7 mouse cellular contexts compared by ENCODE assay signal in genomic region chr5:81019590-81020254, GRCm38 (mm10). TPM values are rescaled to one million over a fixed set of nuclear protein-coding genes. Genes with fewer than 3 reads are reported as not detected.
DNase-seq lines count a peak whose midpoint lies in the region; ATAC-seq and TF ChIP-seq lines count a peak whose summit lies in the region.

TSS of gene Adgrl3 (plus strand) at chr5:81020138.

- no peaks in the 10 kb centered on the region for H3K9me3 ChIP-seq in hindbrain, postnatal 0 days (ENCODE audit: low read length)
- H3K9me3 ChIP-seq in megakaryocyte, embryonic 14.5 days: peaks cover 4% of the 10 kb centered on the region; the same call in 1 of the 2 replicates

- H3K4me3 ChIP-seq in cortical plate, adult 2 months (ENCODE audit: insufficient read depth, low read length): peak within 1 kb of the TSS; percentile 91
- H3K4me3 ChIP-seq in hindbrain, postnatal 0 days (ENCODE audit: low read length): peak within 1 kb of the TSS; percentile 86
- peak within 1 kb of the TSS; percentile 90 for H3K4me3 ChIP-seq in megakaryocyte, embryonic 14.5 days (replicated peaks)

- ATAC-seq in hindbrain, postnatal 0 days: peak; percentile 90

- peak within 1 kb of the TSS; percentile 79 for H3K9ac ChIP-seq in hindbrain, postnatal 0 days (replicated peaks; ENCODE audit: low read length)

- peaks cover 3% of the 10 kb centered on the region; the same call in 1 of the 2 replicates for H3K4me1 ChIP-seq in cortical plate, adult 2 months (ENCODE audit: control insufficient read depth, insufficient read depth, low read length)
- H3K4me1 ChIP-seq in hindbrain, postnatal 0 days (ENCODE audit: insufficient read depth, low read length): no peaks in the 10 kb centered on the region; the same call in 1 of the 2 replicates
- peaks cover 28% of the 10 kb centered on the region for H3K4me1 ChIP-seq in megakaryocyte, embryonic 14.5 days

- peak; percentile 28; the same call in 1 of the 2 replicates for TF ChIP-seq POLR2A in cortical plate, adult 2 months (IDR thresholded peaks at IDR 0.05; ENCODE audit: extremely low read depth, insufficient read depth, low read length)

- under 1% methylated on average over 69 of the region's 70 CpGs for WGBS in hindbrain, postnatal 0 days

- TF ChIP-seq CTCF in cortical plate, adult 2 months (IDR thresholded peaks at IDR 0.05; ENCODE audit: extremely low read depth, insufficient read depth, low read length): no peak
- TF ChIP-seq CTCF in hindbrain, postnatal 0 days (IDR thresholded peaks at IDR 0.05; ENCODE audit: low read depth): 0 out of 2 replicates have a peak, but pooled peaks have one; percentile 29

- no peaks in the 10 kb centered on the region for H3K27me3 ChIP-seq in hindbrain, postnatal 0 days (ENCODE audit: insufficient read depth, low read length)
- peaks cover 61% of the 10 kb centered on the region for H3K27me3 ChIP-seq in megakaryocyte, embryonic 14.5 days (replicated peaks)

- intact Hi-C loops in gastrocnemius, postnatal 14 days (cut with DNase I; ENCODE audit: low total_unique reads): no loop called here
- intact Hi-C loops in left cerebral cortex, postnatal 14 days (cut with DNase I): loop anchor here (5.0 to 10.0 kb wide), 2 partner anchors 138 to 1325 kb away; no protein-coding TSS in a partner anchor

- peak; percentile 27 to 33 for DNase-seq in adrenal gland, postnatal 4 days (ENCODE audit: low spot score in 2 of 2)
- peak; percentile 80 for DNase-seq in gastrocnemius, postnatal 14 days
- DNase-seq in hindbrain, postnatal 0 days (ENCODE audit: low spot score): peak; percentile 93
- DNase-seq in left cerebral cortex, postnatal 14 days (ENCODE audit: low spot score in 2 of 2): peak; percentile 74 to 80
- peak; percentile 70 to 72 for DNase-seq in right cerebral cortex, postnatal 36 days (ENCODE audit: low spot score in 2 of 2)

- no peaks in the 10 kb centered on the region for H3K36me3 ChIP-seq in hindbrain, postnatal 0 days (ENCODE audit: insufficient read depth, low read length)
- H3K36me3 ChIP-seq in megakaryocyte, embryonic 14.5 days (replicated peaks; ENCODE audit: low read length): no peaks in the 10 kb centered on the region

- H3K4me2 ChIP-seq in hindbrain, postnatal 0 days (ENCODE audit: low read depth, low read length): peak within 1 kb of the TSS; percentile 74

- H3K27ac ChIP-seq in cortical plate, adult 2 months (ENCODE audit: insufficient read depth, low read length): peak within 1 kb of the TSS; percentile 99
- peak within 1 kb of the TSS; percentile 99 for H3K27ac ChIP-seq in hindbrain, postnatal 0 days

RNA-seq across cellular contexts. Expression of gene Adgrl3, which starts in this region (rescaled TPM):
- total RNA-seq in adrenal gland, postnatal 4 days (2021): 10 to 100 TPM; 28.0 to 28.4 TPM
- polyA plus RNA-seq in cortical plate, adult 2 months (2012; rRNA removed): 63.0 and 64.8 TPM in 2 replicates
- total RNA-seq in gastrocnemius, postnatal 14 days (2021): 1 to 10 TPM; 4.0 to 4.1 TPM
- 186 and 196 TPM in 2 replicates for total RNA-seq in hindbrain, postnatal 0 days (2014; rRNA removed)
- 50.1 and 52.7 TPM in 2 replicates for polyA plus RNA-seq in hindbrain, postnatal 0 days (2015; fragmentation: Nextera tagmentation; extraction: Ambion mirVana)
- 100 to 1,000 TPM; 208 to 211 TPM for total RNA-seq in left cerebral cortex, postnatal 14 days (2021)
- polyA plus RNA-seq in megakaryocyte, embryonic 14.5 days (2012; ENCODE audit: insufficient read depth, low replicate concordance): 0.10 TPM in 1 of 2 replicates, not detected in the other

Comparison
In these comparisons a context has a peak if more than half of its experiments do, and no peak if none do; other contexts are left out.
1. Peak in every context shown above with its lines: DNase-seq, ATAC-seq, H3K4me3 ChIP-seq and H3K27ac ChIP-seq.
2. RNA of gene Adgrl3 (total RNA-seq): 208 to 211 TPM in left cerebral cortex, postnatal 14 days, 186 to 196 TPM in hindbrain, postnatal 0 days and 28.0 to 28.4 TPM in adrenal gland, postnatal 4 days; 4.0 to 4.1 TPM in gastrocnemius, postnatal 14 days; every median in the first group is over 4 times any median in the second.
3. RNA of gene Adgrl3 (polyA plus RNA-seq): 63.0 to 64.8 TPM in cortical plate, adult 2 months and 50.1 to 52.7 TPM in hindbrain, postnatal 0 days; 0.10 TPM in megakaryocyte, embryonic 14.5 days; every median in the first group is over 10 times any median in the second.
4. DNase-seq: peak in every context shown above with its lines; median percentile 93 in hindbrain, postnatal 0 days; 80 in gastrocnemius, postnatal 14 days; 77 in left cerebral cortex, postnatal 14 days; 71 in right cerebral cortex, postnatal 36 days; 30 in adrenal gland, postnatal 4 days.